Mouse (Mus musculus) neural tube, embryonic 12.5 days (tissue): ENCODE measurements around the gene Slc4a1. TPM values are rescaled to one million over a fixed set of nuclear protein-coding genes. Genes with fewer than 3 reads are reported as not detected.

Experiments used
- ATAC-seq: fragments of 200-750 bp; cut with Nextera tagmentation; 2 replicates; pipeline ENCODE4 v1.8.0; 2017; ENCODE audit warnings: low read depth, mild to moderate bottlenecking, moderate TSS enrichment, moderate library complexity; ENCODE audit not compliant: low FRiP score
- H3K27ac ChIP-seq: fragments of 300-500 bp; sonication (generic); 2 replicates; pipeline ENCODE4 v1.5.1; 2016
- H3K27me3 ChIP-seq: fragments of 300-500 bp; sonication (generic); replicated peaks from 2 replicates; pipeline ENCODE4 v1.6.1; 2016; ENCODE audit warnings: mild to moderate bottlenecking
- H3K36me3 ChIP-seq: fragments of 300-500 bp; sonication (generic); 2 replicates; pipeline ENCODE4 v1.6.1; 2016; ENCODE audit warnings: mild to moderate bottlenecking
- H3K4me1 ChIP-seq: fragments of 300-500 bp; sonication (generic); 2 replicates; pipeline ENCODE4 v1.6.1; 2016
- H3K4me2 ChIP-seq: fragments of 300-500 bp; sonication (generic); replicated peaks from 2 replicates; pipeline ENCODE4 v1.6.1; 2016; ENCODE audit warnings: mild to moderate bottlenecking
- H3K4me3 ChIP-seq: fragments of 300-500 bp; sonication (generic); 2 replicates; pipeline ENCODE4 v1.5.1; 2016
- H3K9ac ChIP-seq: fragments of 300-500 bp; sonication (generic); 2 replicates; pipeline ENCODE4 v1.6.1; 2016; ENCODE audit warnings: mild to moderate bottlenecking
- H3K9me3 ChIP-seq: fragments of 300-500 bp; sonication (generic); 2 replicates; pipeline ENCODE4 v1.6.1; 2016; ENCODE audit warnings: mild to moderate bottlenecking
- WGBS: fragments of 180-500 bp; shearing (Covaris S2); methylation state at CpG from one replicate; pipeline ENCODE4 v1.1.7; 2016; 5-methylcytosine and 5-hydroxymethylcytosine counted together
- polyA plus RNA-seq: library from polyadenylated mRNA; unstranded; fragments of >200 nt; fragmentation: Nextera tagmentation; extraction: Ambion mirVana; gene quantifications from 2 replicates; pipeline ENCODE4 v1.2.1, GENCODE M21; 2016

Gene Slc4a1
- polyA plus RNA-seq, 1 experiment from 2014 or later, result 23.6 TPM

DNA sequence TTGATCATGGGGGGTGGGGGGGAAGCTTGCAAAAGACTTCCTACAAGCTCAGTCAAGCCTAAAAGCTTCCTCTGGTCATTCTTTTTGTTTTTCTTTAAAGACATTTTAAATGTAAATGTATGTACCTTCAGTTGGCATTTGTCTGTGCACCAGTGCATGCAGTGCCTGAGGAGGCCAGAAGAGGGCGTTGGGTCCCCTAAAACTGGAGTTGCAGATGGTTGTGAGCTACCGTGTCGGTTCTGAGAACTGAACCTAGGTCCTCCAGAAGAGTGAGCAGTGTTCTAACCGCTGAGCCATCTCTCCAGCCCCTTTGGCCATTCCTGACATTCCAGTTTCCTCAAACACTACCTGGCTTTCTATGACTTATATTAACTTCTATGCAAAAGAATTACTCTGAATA, 26.4 kb downstream of the Slc4a1 start:
- no peak overlapping the region for H3K4me2 ChIP-seq

DNA sequence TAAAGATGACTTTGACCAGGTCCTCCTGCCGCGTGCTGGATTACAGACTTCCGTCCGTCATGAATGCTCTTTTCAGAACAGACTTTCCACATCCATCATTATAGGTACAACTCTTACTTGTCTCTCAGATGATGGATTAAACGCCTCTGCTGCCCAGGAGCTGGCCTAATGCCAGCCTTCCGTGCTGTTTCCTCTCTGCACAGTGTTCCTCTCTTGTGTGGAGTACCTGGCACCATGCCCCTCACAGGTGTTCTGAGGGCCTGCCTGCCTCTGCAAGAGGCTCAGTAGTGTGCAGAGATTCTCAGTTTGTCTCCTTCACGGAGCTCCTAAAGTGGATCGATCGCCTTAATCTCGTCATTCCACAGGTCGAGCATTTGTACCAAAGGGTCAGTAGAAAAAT, 26.8 kb downstream of the Slc4a1 start:
- H3K4me2 ChIP-seq, result no peak overlapping the region
- no peak for ATAC-seq

More for the DNA sequence above, 26.4 kb downstream of the Slc4a1 start:
- H3K4me1 ChIP-seq, result 0 out of 2 replicates have a peak, but pooled peaks cover 4% of the 10 kb centered on the region
- H3K27ac ChIP-seq, result no peak overlapping the region
- H3K27me3 ChIP-seq, result no peaks in the 10 kb centered on the region
- ATAC-seq, result no peak
- no peaks in the 10 kb centered on the region for H3K36me3 ChIP-seq
- no peak overlapping the region for H3K9ac ChIP-seq
- no peaks in the 10 kb centered on the region for H3K9me3 ChIP-seq
- no peak overlapping the region for H3K4me3 ChIP-seq
- WGBS, result 64% methylated on average over 4 of the region's 4 CpGs

DNA sequence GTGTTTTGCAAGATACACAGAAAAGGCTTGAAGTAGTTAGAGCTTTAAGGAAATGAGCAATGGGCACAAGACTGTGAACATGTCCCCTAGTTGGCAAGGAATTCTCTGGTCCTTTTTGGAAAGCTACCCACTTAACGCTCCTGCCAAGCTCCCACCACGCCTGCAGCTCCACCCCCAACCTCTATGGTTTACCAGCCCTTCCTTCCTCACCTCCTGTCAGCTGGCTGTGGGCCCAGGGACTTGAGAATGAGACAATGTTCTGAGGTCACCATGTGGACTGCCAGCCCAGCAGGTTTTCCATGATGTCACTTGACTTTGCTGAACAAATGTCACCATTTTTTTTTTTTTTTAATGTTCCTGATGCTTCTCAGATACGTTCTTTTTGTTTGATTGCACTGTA, 27.4 kb downstream of the Slc4a1 start:
- H3K4me2 ChIP-seq, result no peak overlapping the region
- no peak overlapping the region for H3K27ac ChIP-seq
- 43% methylated on average over 3 of the region's 3 CpGs for WGBS
- H3K4me3 ChIP-seq, result no peak overlapping the region
- H3K9ac ChIP-seq, result no peak overlapping the region
- H3K27me3 ChIP-seq, result no peaks in the 10 kb centered on the region
- ATAC-seq, result no peak
- H3K9me3 ChIP-seq, result no peaks in the 10 kb centered on the region
- no peaks in the 10 kb centered on the region for H3K36me3 ChIP-seq
- 0 out of 2 replicates have a peak, but pooled peaks cover 4% of the 10 kb centered on the region for H3K4me1 ChIP-seq

More for the DNA sequence above, 26.8 kb downstream of the Slc4a1 start:
- Histone ChIP-seq H3K9me3 (no peaks in the 10 kb centered on the region), H3K4me3 (no peak overlapping the region), H3K4me1 (0 out of 2 replicates have a peak, but pooled peaks cover 4% of the 10 kb centered on the region), H3K9ac (no peak overlapping the region), H3K27me3 (no peaks in the 10 kb centered on the region), H3K27ac (no peak overlapping the region), H3K36me3 (no peaks in the 10 kb centered on the region)
- 85% methylated on average over 11 of the region's 11 CpGs for WGBS

DNA sequence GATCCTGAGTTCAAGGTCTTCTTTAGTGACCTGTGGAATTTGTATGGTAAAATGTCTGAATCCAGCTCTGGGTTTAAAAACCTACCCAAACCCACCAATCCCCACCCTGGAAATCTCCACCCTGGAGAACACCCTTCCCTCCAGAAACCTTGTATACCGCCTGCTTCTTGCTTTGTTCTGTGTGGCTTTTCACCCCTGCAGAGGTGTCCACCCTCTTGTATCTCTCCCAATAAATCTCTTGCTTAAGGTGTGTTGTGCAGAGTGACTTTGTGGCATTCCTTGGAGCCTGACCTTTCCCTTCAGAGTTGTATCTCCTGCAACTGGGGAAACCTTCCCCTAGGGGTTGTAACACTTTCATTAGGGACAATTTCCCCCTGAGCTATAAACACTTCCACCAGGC, 28.1 kb downstream of the Slc4a1 start:
- Histone ChIP-seq H3K27me3 (no peaks in the 10 kb centered on the region), H3K4me2 (no peak overlapping the region), H3K4me3 (no peak overlapping the region), H3K4me1 (0 out of 2 replicates have a peak, but pooled peaks cover 4% of the 10 kb centered on the region), H3K9me3 (no peaks in the 10 kb centered on the region), H3K9ac (no peak overlapping the region), H3K27ac (no peak overlapping the region), H3K36me3 (no peaks in the 10 kb centered on the region)
- ATAC-seq, result no peak
- WGBS, result 14% methylated on average over 1 of the region's 1 CpGs

DNA sequence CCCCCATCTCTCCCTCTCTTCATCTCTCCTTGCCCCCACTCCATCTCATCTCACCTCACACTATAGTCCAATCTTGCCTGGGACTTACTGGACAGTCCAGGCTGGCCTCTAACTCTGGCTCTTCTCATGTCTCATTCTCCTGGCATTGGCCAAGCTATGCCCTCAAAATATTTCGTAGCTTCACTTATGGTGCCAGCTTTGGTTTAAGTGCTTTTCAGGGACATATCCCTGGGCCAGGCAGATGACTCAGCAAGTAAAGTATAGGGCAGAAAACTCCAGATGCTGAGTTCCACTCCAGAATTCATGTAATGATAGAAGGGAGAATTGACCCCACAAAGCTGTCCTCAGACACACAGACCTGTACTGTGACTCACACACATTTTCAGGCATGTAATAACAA, 29.8 kb downstream of the Slc4a1 start:
- Histone ChIP-seq H3K4me1 (0 out of 2 replicates have a peak, but pooled peaks cover 4% of the 10 kb centered on the region), H3K9ac (no peak overlapping the region), H3K27ac (no peak overlapping the region), H3K9me3 (no peaks in the 10 kb centered on the region), H3K27me3 (no peaks in the 10 kb centered on the region), H3K4me2 (no peak overlapping the region), H3K36me3 (no peaks in the 10 kb centered on the region), H3K4me3 (no peak overlapping the region)
- WGBS, result 73% methylated on average over 1 of the region's 1 CpGs
- no peak for ATAC-seq

DNA sequence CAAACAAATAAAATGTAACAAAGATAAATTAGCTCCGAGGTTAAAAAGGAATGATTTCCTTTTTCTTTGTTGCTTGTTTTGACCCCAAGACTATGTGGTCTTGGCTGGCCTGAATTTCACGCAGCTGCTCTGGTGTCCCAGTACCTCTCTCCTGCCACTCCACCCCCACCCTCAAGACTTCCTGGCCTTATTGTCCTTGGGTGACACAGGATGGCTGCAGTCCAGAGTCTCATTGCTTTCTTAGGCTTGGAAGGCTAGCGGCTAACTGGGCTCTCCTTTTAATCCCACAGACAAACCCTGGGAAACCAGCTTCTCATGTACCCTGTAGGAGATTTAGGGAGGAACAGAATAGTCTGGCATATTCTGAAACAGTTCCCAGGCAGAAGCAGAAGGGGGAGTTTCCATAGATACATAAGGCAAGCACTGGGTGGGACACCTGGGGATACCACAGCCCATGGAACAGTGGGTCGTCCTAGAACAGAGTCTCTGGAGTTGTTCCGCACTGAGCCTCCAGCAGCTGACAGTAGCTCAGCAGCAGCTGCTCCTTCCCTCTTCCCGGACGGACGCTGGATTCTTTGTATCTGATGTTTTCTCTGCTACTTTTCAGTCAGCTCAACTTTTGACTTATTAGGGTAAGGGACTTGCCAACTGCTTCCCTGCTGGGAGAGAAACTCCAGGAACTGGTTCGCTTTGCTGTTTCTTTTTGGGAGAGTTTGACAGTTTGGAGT, 30.9 kb downstream of the Slc4a1 start:
- no peak for ATAC-seq
- 43% methylated on average over 9 of the region's 9 CpGs for WGBS
- Histone ChIP-seq H3K9ac (no peak overlapping the region), H3K27ac (no peak overlapping the region), H3K4me3 (no peak overlapping the region), H3K36me3 (no peaks in the 10 kb centered on the region), H3K27me3 (no peaks in the 10 kb centered on the region), H3K4me2 (no peak overlapping the region), H3K9me3 (no peaks in the 10 kb centered on the region), H3K4me1 (0 out of 2 replicates have a peak, but pooled peaks cover 4% of the 10 kb centered on the region)

DNA sequence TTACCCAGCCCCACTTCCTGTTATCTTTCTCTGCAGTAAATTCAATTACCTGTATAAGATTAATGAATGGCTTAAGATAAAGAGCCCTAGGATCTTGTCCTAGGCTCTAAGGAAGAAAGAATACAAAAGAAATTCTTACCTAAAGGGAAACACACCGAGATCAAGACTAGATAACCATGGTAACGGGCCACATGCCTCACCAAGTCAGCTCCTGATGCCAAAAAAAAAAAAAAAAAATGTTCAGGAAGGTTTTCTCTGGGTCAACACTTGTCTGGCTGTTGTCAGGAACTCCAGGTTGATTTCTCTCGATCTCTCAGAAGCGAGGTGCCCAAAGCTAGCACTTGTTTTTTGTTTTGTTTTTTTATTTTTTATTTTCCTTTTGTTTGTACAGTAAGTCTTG, 32.0 kb downstream of the Slc4a1 start:
- H3K4me3 ChIP-seq, result no peak overlapping the region
- H3K4me1 ChIP-seq, result 0 out of 2 replicates have a peak, but pooled peaks cover 4% of the 10 kb centered on the region
- no peaks in the 10 kb centered on the region for H3K36me3 ChIP-seq
- H3K9ac ChIP-seq, result no peak overlapping the region
- H3K27me3 ChIP-seq, result no peaks in the 10 kb centered on the region
- no peak overlapping the region for H3K4me2 ChIP-seq
- H3K27ac ChIP-seq, result no peak overlapping the region
- H3K9me3 ChIP-seq, result no peaks in the 10 kb centered on the region
- no peak for ATAC-seq
- WGBS, result 77% methylated on average over 4 of the region's 4 CpGs

DNA sequence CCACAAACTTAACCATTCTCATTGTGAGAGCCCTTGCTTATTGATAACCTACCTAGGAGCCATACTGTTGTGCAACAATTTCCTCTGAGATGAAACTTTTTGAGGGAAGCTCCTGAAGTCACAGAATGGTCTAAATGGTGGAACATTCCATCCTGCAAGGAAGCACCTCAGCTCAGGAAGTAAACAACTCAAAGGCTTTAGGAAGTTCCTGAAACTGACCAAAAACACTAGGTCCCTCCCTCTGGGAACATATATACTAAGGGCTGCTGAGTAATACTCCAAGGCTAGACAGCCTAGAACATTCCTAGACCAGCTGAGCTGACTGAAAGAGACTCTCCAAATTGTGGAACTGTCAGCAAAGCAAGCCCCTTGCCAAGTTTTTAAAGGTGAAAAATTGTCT, 32.9 kb downstream of the Slc4a1 start:
- Histone ChIP-seq H3K4me2 (no peak overlapping the region), H3K36me3 (no peaks in the 10 kb centered on the region), H3K4me3 (no peak overlapping the region), H3K9me3 (no peaks in the 10 kb centered on the region), H3K9ac (no peak overlapping the region), H3K27ac (no peak overlapping the region), H3K4me1 (0 out of 2 replicates have a peak, but pooled peaks cover 4% of the 10 kb centered on the region), H3K27me3 (no peaks in the 10 kb centered on the region)
- no peak for ATAC-seq

DNA sequence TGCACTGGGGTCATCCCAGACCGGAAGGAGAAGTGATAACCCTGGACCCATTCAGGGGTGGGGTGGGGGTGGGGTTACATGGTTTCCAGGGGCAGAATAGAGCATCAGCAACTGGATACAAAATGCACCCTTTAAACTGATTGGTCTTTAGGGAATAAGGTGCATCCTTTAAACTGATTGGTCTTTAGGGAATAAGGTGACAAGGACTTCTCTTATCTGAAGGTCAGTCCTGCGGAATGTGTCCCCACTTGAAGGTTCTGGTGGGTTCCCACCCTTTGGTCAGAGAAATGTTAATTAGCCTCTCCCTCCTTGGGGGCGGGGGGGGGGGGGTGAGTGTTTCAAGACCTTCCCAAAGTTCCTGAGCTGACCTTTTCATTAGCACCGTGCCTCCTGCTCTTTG, 34.2 kb downstream of the Slc4a1 start:
- ATAC-seq, result no peak
- Histone ChIP-seq H3K9ac (no peak overlapping the region), H3K4me3 (no peak overlapping the region), H3K4me1 (0 out of 2 replicates have a peak, but pooled peaks cover 4% of the 10 kb centered on the region), H3K36me3 (no peaks in the 10 kb centered on the region), H3K4me2 (no peak overlapping the region), H3K27me3 (no peaks in the 10 kb centered on the region), H3K27ac (no peak overlapping the region), H3K9me3 (no peaks in the 10 kb centered on the region)
- 53% methylated on average over 4 of the region's 4 CpGs for WGBS

DNA sequence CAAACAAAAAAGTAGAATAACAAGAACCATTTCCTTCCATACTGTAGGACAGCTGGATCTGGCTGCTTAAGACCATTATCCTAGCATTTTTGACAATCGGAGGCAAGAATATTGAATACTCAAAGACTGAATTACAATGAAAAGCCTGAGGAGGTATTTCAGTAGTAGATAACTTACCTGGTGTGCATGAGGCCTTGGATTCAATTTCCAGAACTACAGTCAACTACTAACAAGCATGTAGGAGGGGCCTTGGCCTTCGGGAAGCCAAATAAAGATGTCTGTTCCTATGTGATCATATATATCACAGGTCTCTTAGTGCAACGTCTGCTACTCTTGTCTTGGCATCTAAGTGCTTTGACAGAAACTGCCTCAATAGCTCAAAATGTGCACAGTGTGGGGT, 36.0 kb downstream of the Slc4a1 start:
- 88% methylated on average over 3 of the region's 3 CpGs for WGBS
- H3K27me3 ChIP-seq, result no peaks in the 10 kb centered on the region
- H3K4me2 ChIP-seq, result no peak overlapping the region
- no peak overlapping the region for H3K27ac ChIP-seq
- H3K4me1 ChIP-seq, result 0 out of 2 replicates have a peak, but pooled peaks cover 1% of the 10 kb centered on the region
- H3K36me3 ChIP-seq, result no peaks in the 10 kb centered on the region
- no peak for ATAC-seq
- no peak overlapping the region for H3K9ac ChIP-seq
- H3K9me3 ChIP-seq, result no peaks in the 10 kb centered on the region
- no peak overlapping the region for H3K4me3 ChIP-seq

DNA sequence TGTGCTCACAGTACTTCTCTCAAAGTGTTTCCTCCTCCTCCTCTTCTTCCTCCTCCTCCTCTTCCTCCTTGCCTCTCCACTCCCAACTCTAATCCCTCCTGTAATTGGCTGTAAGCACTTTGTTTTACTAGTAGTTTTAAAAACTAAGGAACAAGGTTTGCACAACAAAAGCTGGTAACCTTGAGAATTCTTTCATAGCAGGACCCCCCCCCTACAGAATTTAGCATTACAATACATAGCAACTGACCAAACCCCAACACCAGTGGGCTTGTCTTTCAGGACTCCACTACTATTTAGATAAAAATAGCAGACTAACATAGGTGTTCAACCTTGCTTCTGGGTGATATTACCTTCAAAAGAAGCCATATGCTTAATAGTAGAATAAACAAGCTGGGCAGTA, 36.5 kb downstream of the Slc4a1 start:
- Histone ChIP-seq H3K9ac (no peak overlapping the region), H3K9me3 (no peaks in the 10 kb centered on the region), H3K27ac (no peak overlapping the region), H3K4me3 (no peak overlapping the region), H3K4me1 (no peaks in the 10 kb centered on the region), H3K4me2 (no peak overlapping the region), H3K36me3 (no peaks in the 10 kb centered on the region), H3K27me3 (no peaks in the 10 kb centered on the region)
- no peak for ATAC-seq

DNA sequence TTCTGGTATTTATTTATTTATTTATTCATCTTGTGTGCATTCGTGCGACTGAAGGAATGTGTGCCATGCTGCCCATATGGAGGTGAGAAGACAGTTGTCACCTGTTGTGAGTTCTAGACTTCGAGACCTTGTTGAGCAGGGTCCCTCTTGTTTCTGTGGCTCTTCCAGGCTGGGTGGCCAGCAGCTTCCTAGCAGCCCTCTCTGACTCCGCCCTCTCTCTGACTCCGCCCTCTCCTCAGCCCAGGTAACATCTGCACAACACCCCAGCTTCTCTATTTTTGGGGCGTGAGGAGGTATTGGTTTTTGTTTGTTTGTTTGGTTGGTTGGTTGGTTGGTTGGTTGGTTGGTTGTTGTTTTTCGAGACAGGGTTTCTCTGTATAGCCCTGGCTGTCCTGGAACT, 38.2 kb downstream of the Slc4a1 start:
- H3K9me3 ChIP-seq, result no peaks in the 10 kb centered on the region
- H3K4me2 ChIP-seq, result no peak overlapping the region
- ATAC-seq, result no peak
- H3K27me3 ChIP-seq, result no peaks in the 10 kb centered on the region
- 89% methylated on average over 7 of the region's 7 CpGs for WGBS
- no peaks in the 10 kb centered on the region for H3K36me3 ChIP-seq
- H3K4me1 ChIP-seq, result no peaks in the 10 kb centered on the region
- H3K27ac ChIP-seq, result no peak overlapping the region
- no peak overlapping the region for H3K9ac ChIP-seq
- H3K4me3 ChIP-seq, result no peak overlapping the region

DNA sequence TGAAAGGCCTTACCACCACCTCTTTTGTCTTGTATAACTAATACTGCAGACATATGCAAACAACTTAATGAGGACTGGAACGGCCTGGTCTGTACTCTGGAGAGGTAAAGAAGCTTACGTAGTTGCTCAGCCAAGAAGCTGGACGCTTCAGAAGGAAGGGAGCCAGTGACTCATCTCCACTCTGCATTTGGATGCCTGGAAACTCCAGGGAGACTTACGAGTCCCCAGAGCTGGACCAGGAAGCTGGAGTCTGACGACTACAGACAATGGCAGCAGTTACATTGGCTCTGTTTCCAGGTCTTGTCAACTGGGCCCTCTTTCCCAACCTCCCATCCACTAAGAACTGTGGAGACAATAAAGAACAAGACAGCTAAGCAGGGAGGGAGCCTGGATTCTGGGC, 38.8 kb downstream of the Slc4a1 start:
- Histone ChIP-seq H3K9ac (no peak overlapping the region), H3K4me2 (no peak overlapping the region), H3K4me1 (no peaks in the 10 kb centered on the region; the same call in 1 of the 2 replicates), H3K36me3 (no peaks in the 10 kb centered on the region), H3K27ac (no peak overlapping the region), H3K27me3 (no peaks in the 10 kb centered on the region), H3K4me3 (no peak overlapping the region), H3K9me3 (no peaks in the 10 kb centered on the region)
- ATAC-seq, result no peak
- WGBS, result 68% methylated on average over 5 of the region's 5 CpGs
